Comparison of ENCODE assay signal across 28 mouse cellular contexts in the genomic region with DNA sequence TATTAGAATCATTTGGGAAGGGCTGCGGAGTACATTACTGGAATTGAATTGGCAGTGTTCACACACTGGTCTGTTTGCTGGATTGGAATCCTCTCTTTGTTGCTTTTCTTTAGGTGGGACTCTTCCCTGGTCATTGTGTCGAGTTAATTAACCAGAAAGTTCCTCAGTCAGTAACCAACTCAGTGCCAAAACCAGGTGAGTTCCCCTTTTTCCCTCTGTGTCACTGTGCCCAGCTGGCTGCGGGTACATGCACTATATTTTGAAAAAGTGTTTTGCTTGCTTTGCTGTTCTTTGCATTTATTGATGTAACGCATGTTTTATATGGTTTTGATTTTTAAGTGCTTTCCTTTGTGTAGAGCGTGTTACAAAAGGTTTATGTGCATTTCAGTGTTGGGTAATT.
DNase-seq lines count a peak whose midpoint lies in the region; ATAC-seq and TF ChIP-seq lines count a peak whose summit lies in the region.
"Had no signal": no experiment of that assay in that cellular context is flagged by ENCODE, and none has a peak within 500 bp of the region (broad histone marks: within the 10 kb centered on the region; RNA-seq: fewer than 3 reads in every experiment).

No protein-coding gene starts in this region.

- peak; percentile 52 for ATAC-seq in granulocyte monocyte progenitor cell, adult 5-6 weeks (replicated peaks; ENCODE audit: poor library complexity, severe bottlenecking)
- ATAC-seq in midbrain, embryonic 15.5 days (replicated peaks): no peak
- ATAC-seq: activated CD4-positive, CD25-positive, alpha-beta regulatory T cell, adult 4 months; CD4-positive, CD25-positive, alpha-beta regulatory T cell, adult 4 months; forebrain, embryonic 13.5 days; forebrain, embryonic 16.5 days; hindbrain, postnatal 0 days; inflammation-experienced regulatory T-cells, adult 6 months had no signal

- H3K4me2 ChIP-seq in midbrain, embryonic 15.5 days: no peak overlapping the region
- H3K4me2 ChIP-seq: forebrain, embryonic 13.5 days; heart, embryonic 12.5 days; heart, embryonic 15.5 days; hindbrain, embryonic 14.5 days had no signal

- no peak for TF ChIP-seq EP300 in MEL (IDR thresholded peaks at IDR 0.05; ENCODE audit: low read depth in 1 of 2, low read length in 2 of 2)

- H3K36me3 ChIP-seq in MEL (ENCODE audit: control insufficient read depth in 1 of 2, insufficient read depth in 2 of 2, low read length in 2 of 2): no peaks in the 10 kb centered on the region
- H3K36me3 ChIP-seq in midbrain, embryonic 15.5 days (replicated peaks): no peaks in the 10 kb centered on the region
- H3K36me3 ChIP-seq: forebrain, embryonic 10.5 days; heart, embryonic 12.5 days; heart, embryonic 15.5 days had no signal

- TF ChIP-seq POLR2A in MEL (IDR thresholded peaks at IDR 0.05; ENCODE audit: control insufficient read depth in 1 of 2, insufficient read depth in 1 of 2, low read depth in 1 of 2, low read length in 2 of 2, poor library complexity in 1 of 2): no peak

- H3K27ac ChIP-seq in left cerebral cortex, adult 2 months: peak overlapping the region; percentile 68; the same call in 1 of the 2 replicates
- no peak overlapping the region for H3K27ac ChIP-seq in MEL (ENCODE audit: control insufficient read depth, low read depth, low read length)
- no peak overlapping the region for H3K27ac ChIP-seq in midbrain, embryonic 15.5 days
- H3K27ac ChIP-seq: forebrain, embryonic 10.5 days; forebrain, embryonic 13.5 days; gastrocnemius, adult 2 months; heart, embryonic 15.5 days; hindbrain, embryonic 14.5 days; hindbrain, postnatal 0 days had no signal

- H3K9ac ChIP-seq in MEL (ENCODE audit: control insufficient read depth, low read depth, low read length, poor library complexity, severe bottlenecking): no peak overlapping the region
- H3K9ac ChIP-seq in midbrain, embryonic 15.5 days: no peak overlapping the region
- H3K9ac ChIP-seq: forebrain, embryonic 13.5 days; heart, embryonic 12.5 days; heart, embryonic 15.5 days; hindbrain, embryonic 14.5 days had no signal

- peaks cover 0 to 2% of the 10 kb centered on the region in 2 experiments; a peak in 2 of 4 replicates for H3K27me3 ChIP-seq in MEL (ENCODE audit: control insufficient read depth in 1 of 2, insufficient read depth in 2 of 2, low read length in 2 of 2)
- no peaks in the 10 kb centered on the region for H3K27me3 ChIP-seq in midbrain, embryonic 15.5 days (replicated peaks)
- H3K27me3 ChIP-seq: forebrain, embryonic 13.5 days; heart, embryonic 12.5 days; heart, embryonic 15.5 days had no signal

- peak overlapping the region; percentile 25 for H3K4me3 ChIP-seq in left cerebral cortex, adult 2 months
- H3K4me3 ChIP-seq in MEL (ENCODE audit: control insufficient read depth in 1 of 2, insufficient read depth in 1 of 2, low read depth in 2 of 2, low read length in 2 of 2): no peak overlapping the region
- H3K4me3 ChIP-seq in midbrain, embryonic 15.5 days: no peak overlapping the region
- H3K4me3 ChIP-seq: forebrain, embryonic 10.5 days; forebrain, embryonic 13.5 days; gastrocnemius, adult 2 months; heart, embryonic 12.5 days; heart, embryonic 15.5 days had no signal

- H3K9me3 ChIP-seq in MEL (replicated peaks; ENCODE audit: insufficient read depth, low read length): no peaks in the 10 kb centered on the region
- no peaks in the 10 kb centered on the region for H3K9me3 ChIP-seq in midbrain, embryonic 15.5 days
- H3K9me3 ChIP-seq: forebrain, embryonic 10.5 days; forebrain, embryonic 13.5 days; heart, embryonic 12.5 days; heart, embryonic 15.5 days had no signal

- intact Hi-C loops in left cerebral cortex, adult 2 months (cut with DNase I): no loop called here
- intact Hi-C loops in left cerebral cortex, postnatal 36 days (cut with DNase I): no loop called here

- no peak for TF ChIP-seq RAD21 in MEL (IDR thresholded peaks at IDR 0.05; ENCODE audit: low read depth, low read length)

- no peaks in the 10 kb centered on the region for H3K4me1 ChIP-seq in MEL (ENCODE audit: control insufficient read depth in 1 of 2, insufficient read depth in 2 of 2, low read length in 2 of 2)
- no peaks in the 10 kb centered on the region for H3K4me1 ChIP-seq in midbrain, embryonic 15.5 days
- H3K4me1 ChIP-seq: forebrain, embryonic 13.5 days; heart, embryonic 15.5 days had no signal

- no peak for DNase-seq in left cerebral cortex, adult 2 months (ENCODE audit: extremely low spot score in 1 of 2, low spot score in 2 of 2)
- no peak for DNase-seq in left cerebral cortex, postnatal 36 days (ENCODE audit: low spot score in 2 of 2)
- peak; percentile 16 for DNase-seq in MEL (ENCODE audit: low read depth, low spot score)
- DNase-seq in frontal cortex, postnatal 25 days (ENCODE audit: low spot score in 2 of 2): no peak
- no peak for DNase-seq in embryo, embryonic 10.5 days (ENCODE audit: low spot score)
- DNase-seq: adrenal gland, adult 8-10 months; adrenal gland, postnatal 25 days; cerebellum, adult 11-12 months; cerebellum, adult 8-10 months; cerebellum, postnatal 10 days; cerebellum, postnatal 36 days; gastrocnemius, adult 2 months; gastrocnemius, postnatal 14 days; heart, adult 18-20 months; heart, postnatal 10 days; heart, postnatal 36 days had no signal

- no peak for TF ChIP-seq CTCF in left cerebral cortex, adult 2 months (IDR thresholded peaks at IDR 0.05)
- no peak for TF ChIP-seq CTCF in MEL (IDR thresholded peaks at IDR 0.05 in 2 of 3, conservative IDR thresholded peaks at IDR 0.05 in 1 of 3; ENCODE audit: control insufficient read depth in 1 of 3, insufficient read depth in 1 of 3, low read depth in 2 of 3, low read length in 3 of 3, poor library complexity in 1 of 3, severe bottlenecking in 1 of 3)

- 81% methylated on average over 5 of the region's 5 CpGs for WGBS in midbrain, embryonic 15.5 days

- H3K79me2 ChIP-seq in MEL (ENCODE audit: control insufficient read depth, insufficient read depth, low read length, poor library complexity): no peaks in the 10 kb centered on the region

TF ChIP-seq in MEL, 35 proteins besides CTCF, POLR2A, EP300 and RAD21:
- TF ChIP-seq UBTF (IDR thresholded peaks at IDR 0.05; ENCODE audit: borderline replicate concordance, insufficient read depth, low read depth, low read length): no peak
- TF ChIP-seq TCF12 (IDR thresholded peaks at IDR 0.05; ENCODE audit: low read depth, low read length): no peak
- TF ChIP-seq ZKSCAN1 (IDR thresholded peaks at IDR 0.05; ENCODE audit: low read depth, low read length): no peak
- no peak for TF ChIP-seq KAT2A (conservative IDR thresholded peaks at IDR 0.05; ENCODE audit: low read depth, low read length)
- TF ChIP-seq MYC (IDR thresholded peaks at IDR 0.05; ENCODE audit: low read depth, low read length): no peak
- TF ChIP-seq MYB (IDR thresholded peaks at IDR 0.05; ENCODE audit: low read depth, low read length): no peak
- TF ChIP-seq SMC3 (IDR thresholded peaks at IDR 0.05; ENCODE audit: low read depth, low read length): no peak
- no peak for TF ChIP-seq CHD2 (IDR thresholded peaks at IDR 0.05; ENCODE audit: low read length)
- no peak for TF ChIP-seq POLR2AphosphoS2 (IDR thresholded peaks at IDR 0.05; ENCODE audit: low read length)
- TF ChIP-seq RCOR1 (IDR thresholded peaks at IDR 0.05; ENCODE audit: low read depth, low read length): no peak
- no peak for TF ChIP-seq SIN3A (IDR thresholded peaks at IDR 0.05; ENCODE audit: low read length)
- no peak for TF ChIP-seq ZMIZ1 (IDR thresholded peaks at IDR 0.05; ENCODE audit: low read depth, low read length)
- no peak for TF ChIP-seq BHLHE40 (IDR thresholded peaks at IDR 0.05; ENCODE audit: borderline replicate concordance, low read depth, low read length)
- no peak for TF ChIP-seq HCFC1 (IDR thresholded peaks at IDR 0.05; ENCODE audit: low read depth, low read length)
